Mouse (Mus musculus): ENCODE results near the gene Tlr12.
"Not testable (repeated sequence)": the region's sequence is repeated elsewhere in the genome, so short reads cannot be mapped to it uniquely, and the experiment has no call there.

Gene Tlr12

GRCm38 (mm10) chr4:128618246-128618911 is at the start of gene Tlr12:
Gene Tlr12, minus strand, starts transcription at chr4:128618619.
- DNase-seq (ENCODE audit: low read depth, low spot score), result no peak

GRCm38 (mm10) chr4:128667195-128667594 is 48.8 kb upstream of the Tlr12 start:
- not testable (repeated sequence) for DNase-seq (ENCODE audit: low read depth, low spot score)

GRCm38 (mm10) chr4:128666362-128666761 is 47.9 kb upstream of the Tlr12 start:
- not testable (repeated sequence) for DNase-seq (ENCODE audit: low read depth, low spot score)

- DNase-seq (ENCODE audit: low read depth, low spot score), result no peak
Measured at GRCm38 (mm10) chr4:128664002-128664401, 45.6 kb upstream of the Tlr12 start.

GRCm38 (mm10) chr4:128661063-128661462 is 42.6 kb upstream of the Tlr12 start:
- DNase-seq (ENCODE audit: low read depth, low spot score), result no peak

GRCm38 (mm10) chr4:128660196-128660595 is 41.8 kb upstream of the Tlr12 start:
- DNase-seq (ENCODE audit: low read depth, low spot score), result no peak

GRCm38 (mm10) chr4:128655446-128655845 is 37.0 kb upstream of the Tlr12 start:
- no peak for DNase-seq (ENCODE audit: low read depth, low spot score)

- DNase-seq (ENCODE audit: low read depth, low spot score), result peak; percentile 84
Measured at GRCm38 (mm10) chr4:128654505-128655381, 36.3 kb upstream of the Tlr12 start, which contains the start of gene Phc2. Gene Phc2, plus strand, starts transcription at chr4:128654702.

- DNase-seq (ENCODE audit: low read depth, low spot score), result no peak
Measured at GRCm38 (mm10) chr4:128652584-128653298, 34.3 kb upstream of the Tlr12 start.

GRCm38 (mm10) chr4:128651530-128651929 is 33.1 kb upstream of the Tlr12 start:
- DNase-seq (ENCODE audit: low read depth, low spot score), result no peak

- DNase-seq (ENCODE audit: low read depth, low spot score), result no peak
Measured at GRCm38 (mm10) chr4:128648567-128649255, 30.3 kb upstream of the Tlr12 start.

- no peak for DNase-seq (ENCODE audit: low read depth, low spot score)
Measured at GRCm38 (mm10) chr4:128646762-128647161, 28.3 kb upstream of the Tlr12 start.

- no peak for DNase-seq (ENCODE audit: low read depth, low spot score)
Measured at GRCm38 (mm10) chr4:128645896-128646295, 27.5 kb upstream of the Tlr12 start.

GRCm38 (mm10) chr4:128641766-128642717 is 23.6 kb upstream of the Tlr12 start:
- DNase-seq (ENCODE audit: low read depth, low spot score), result no peak

- DNase-seq (ENCODE audit: low read depth, low spot score), result no peak
Measured at GRCm38 (mm10) chr4:128638265-128638923, 20.0 kb upstream of the Tlr12 start.

- DNase-seq (ENCODE audit: low read depth, low spot score), result no peak
Measured at GRCm38 (mm10) chr4:128637250-128637649, 18.8 kb upstream of the Tlr12 start.

GRCm38 (mm10) chr4:128635894-128636585 is 17.6 kb upstream of the Tlr12 start:
- no peak for DNase-seq (ENCODE audit: low read depth, low spot score)

- DNase-seq (ENCODE audit: low read depth, low spot score), result no peak
Measured at GRCm38 (mm10) chr4:128635451-128635850, 17.0 kb upstream of the Tlr12 start.

GRCm38 (mm10) chr4:128621109-128621508 is 2.7 kb upstream of the Tlr12 start:
- DNase-seq (ENCODE audit: low read depth, low spot score), result no peak
